Mouse (Mus musculus) adrenal gland (tissue): ENCODE measurements around the gene Pla2g15.

ENCODE experiments used
- intact Hi-C: fragments of 180-260 bp; cut with DNase I; formaldehyde crosslinking; loops from one replicate; pipeline ENCODE4 v1.15.1; 2025

Pla2g15 gene

GRCm38 (mm10) chr8:106168356-106169016 is 18.3 kb downstream of the Pla2g15 start, which contains the start of gene Slc7a6:
Gene Slc7a6, plus strand, starts transcription at chr8:106168857.
- intact Hi-C loops: no loop called here

DNA sequence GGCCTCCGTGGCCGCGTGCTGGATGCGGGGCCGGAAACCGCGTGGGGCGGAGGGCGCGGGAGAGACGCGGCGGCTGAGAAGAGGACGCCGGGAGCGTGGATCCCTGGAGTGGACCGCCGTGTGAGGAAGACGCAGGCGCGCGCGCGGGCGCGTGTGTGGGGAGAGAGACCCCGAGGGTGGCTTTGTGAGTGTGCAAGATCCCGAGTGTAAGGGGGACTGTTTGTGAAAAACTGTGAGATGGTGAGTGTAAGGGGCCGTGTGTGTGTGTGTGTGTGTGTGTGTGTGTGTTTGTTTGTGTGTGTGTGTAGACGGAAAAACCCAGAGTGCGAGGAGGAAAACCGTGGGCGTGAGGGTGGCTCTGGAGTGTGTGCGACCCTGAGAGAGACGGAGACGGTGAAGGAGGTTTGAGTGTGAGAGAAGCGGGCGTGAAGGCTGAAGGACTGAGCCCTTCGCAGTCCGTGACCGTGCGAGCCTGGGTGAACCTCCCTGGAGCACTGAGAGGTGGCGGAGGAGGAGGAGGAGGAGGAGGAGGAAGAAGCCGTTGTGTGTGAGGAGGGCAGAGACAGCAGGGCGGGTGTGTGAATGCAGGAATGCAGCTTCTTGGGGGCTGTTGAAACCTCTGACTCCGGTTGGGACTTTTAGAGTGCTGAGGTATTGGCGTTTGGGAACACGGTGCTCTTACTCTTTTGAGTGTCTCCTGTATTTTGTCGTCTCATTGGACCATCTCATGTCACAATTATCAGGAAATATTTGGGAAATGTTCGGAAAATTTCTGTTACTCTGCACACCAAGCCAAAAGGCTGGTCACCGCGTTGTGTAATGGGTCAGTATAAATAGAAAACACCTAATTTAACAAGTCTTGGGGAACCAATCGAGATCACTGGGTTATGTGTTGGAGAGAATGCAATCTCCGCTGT is 19.1 kb downstream of the Pla2g15 start:
- intact Hi-C loops: no loop called here

- intact Hi-C loops: no loop called here
These were observed 19.8 kb downstream of the Pla2g15 start for GRCm38 (mm10) chr8:106169934-106170480.

- intact Hi-C loops: no loop called here
These were observed 23.4 kb downstream of the Pla2g15 start for GRCm38 (mm10) chr8:106173566-106173965.

DNA sequence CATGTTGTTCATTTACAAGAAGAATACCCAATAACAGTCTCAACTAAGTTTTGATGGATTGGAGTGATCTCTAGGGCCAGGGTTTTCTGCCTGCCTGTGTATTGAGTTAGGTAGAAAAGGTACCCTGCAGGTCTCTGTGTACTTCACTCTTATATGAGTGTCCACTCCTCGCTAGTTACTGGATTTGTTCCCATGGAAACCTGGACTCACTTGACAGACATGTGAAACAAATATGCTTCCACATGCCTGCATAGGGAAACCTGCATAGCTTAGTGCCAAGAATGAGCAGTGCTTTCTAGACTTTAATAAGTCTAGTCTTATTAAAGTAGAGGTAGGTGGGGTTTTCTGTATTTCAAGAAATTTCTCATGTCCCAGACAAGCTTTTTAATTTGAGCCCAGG is 26.7 kb downstream of the Pla2g15 start:
- intact Hi-C loops: no loop called here

GRCm38 (mm10) chr8:106177594-106177993 is 27.4 kb downstream of the Pla2g15 start:
- intact Hi-C loops: no loop called here

DNA sequence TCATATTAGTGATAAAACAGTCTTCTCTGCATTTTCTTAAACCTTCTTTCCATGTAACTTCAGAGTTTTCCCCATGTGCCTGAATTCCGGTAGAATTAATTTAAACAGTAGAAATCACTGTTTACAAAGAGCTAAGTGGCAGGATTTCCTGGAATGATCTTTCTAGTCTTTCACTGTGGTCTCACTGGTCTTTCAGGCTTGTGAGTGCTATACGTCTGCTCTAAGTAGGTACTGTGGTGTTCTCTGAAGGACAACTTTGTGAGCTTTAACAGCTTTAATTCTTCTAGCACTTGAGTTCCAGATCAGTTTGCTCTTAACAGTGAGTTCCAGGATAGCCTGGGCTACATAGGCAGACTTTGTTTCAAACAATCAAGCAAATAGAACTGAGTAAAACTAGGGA is 28.2 kb downstream of the Pla2g15 start:
- intact Hi-C loops: no loop called here

GRCm38 (mm10) chr8:106185628-106186270 is 35.5 kb downstream of the Pla2g15 start:
- intact Hi-C loops: no loop called here

DNA sequence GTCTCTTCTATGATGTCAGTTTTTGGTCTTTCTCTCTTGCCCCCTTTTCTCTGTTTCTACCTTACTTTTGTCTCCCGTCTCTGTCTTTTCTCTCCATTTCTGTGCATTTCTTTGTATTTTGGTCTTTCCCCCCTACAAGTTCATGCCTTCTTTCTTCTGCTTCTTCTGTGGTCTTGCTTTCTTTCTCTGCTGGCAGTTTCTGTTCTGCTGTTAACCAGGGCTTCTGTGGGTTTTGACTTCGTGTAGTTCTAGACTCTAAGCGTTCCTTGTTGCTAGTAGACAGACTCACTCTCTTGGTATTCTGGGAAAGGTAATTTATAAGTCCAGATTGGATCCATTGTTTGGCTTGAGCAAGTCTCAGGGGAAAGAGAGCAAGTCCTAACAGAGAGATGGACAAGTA is 36.2 kb downstream of the Pla2g15 start:
- intact Hi-C loops: no loop called here

GRCm38 (mm10) chr8:106189162-106189561 is 39.0 kb downstream of the Pla2g15 start:
- intact Hi-C loops: no loop called here

DNA sequence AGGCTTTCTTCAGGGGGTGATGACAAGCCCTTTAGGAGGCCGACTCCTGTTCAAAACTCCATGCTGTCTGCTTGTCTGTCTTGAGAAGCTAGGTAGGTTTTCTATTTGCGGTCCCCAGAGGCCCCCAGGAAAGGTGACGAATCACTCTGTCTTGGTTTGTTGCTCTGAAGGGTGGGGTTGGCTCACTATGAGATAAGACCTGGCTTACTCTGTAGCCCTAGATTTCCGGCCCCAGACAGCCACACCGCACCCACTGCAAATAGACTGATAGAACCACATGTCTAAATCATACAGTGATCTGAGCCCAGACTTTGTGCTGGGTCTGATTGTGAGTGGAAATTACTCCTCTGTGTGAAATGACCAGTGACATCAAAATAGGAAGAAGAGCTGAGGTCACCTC is 41.4 kb downstream of the Pla2g15 start:
- intact Hi-C loops: no loop called here

GRCm38 (mm10) chr8:106193162-106193561 is 43.0 kb downstream of the Pla2g15 start:
- intact Hi-C loops: no loop called here

DNA sequence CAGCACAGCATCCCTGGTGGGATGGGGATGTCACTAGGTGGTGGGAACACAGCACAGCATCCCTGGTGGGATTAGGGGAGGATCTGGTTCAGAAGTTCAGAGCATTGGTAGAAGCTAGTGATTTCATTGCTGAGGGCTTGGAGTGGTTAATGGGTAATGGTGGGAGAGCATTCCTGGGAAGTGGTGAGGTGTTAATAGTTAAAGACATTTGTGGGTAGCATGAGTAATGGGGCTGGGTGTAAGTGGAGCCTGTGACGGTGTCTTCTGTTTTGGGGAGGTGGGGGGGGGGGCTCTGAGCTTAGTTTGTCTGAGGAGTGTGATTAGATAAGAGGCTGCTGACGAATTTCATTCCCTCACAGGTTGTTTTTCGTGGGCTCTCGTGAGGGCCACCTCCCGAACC is 43.9 kb downstream of the Pla2g15 start:
- intact Hi-C loops: no loop called here

DNA sequence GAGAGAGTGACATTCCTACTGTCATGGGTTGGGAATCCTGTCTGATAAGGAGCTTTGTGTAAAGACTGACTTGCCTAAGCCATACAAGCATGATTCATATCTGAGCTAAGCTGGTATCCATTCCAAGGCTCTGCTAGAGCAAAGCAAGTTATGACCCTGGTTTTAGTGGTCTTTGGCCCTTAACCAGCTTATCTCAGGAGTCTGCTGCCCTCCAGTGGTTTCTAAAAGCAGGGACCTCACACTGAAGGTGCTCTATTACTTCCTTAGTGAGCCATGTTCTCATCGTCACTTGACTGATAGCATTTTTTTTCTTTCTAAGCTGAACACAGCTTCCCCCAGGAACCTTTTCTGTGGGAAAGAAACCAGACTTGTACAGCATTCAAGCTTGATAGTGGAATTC is 48.5 kb downstream of the Pla2g15 start:
- intact Hi-C loops: loop anchor here (2.0 kb wide), 2 partner anchors 34 to 58 kb away; no protein-coding TSS in a partner anchor

GRCm38 (mm10) chr8:106199596-106199995 is 49.4 kb downstream of the Pla2g15 start:
- intact Hi-C loops: loop anchor here (2.0 kb wide), 2 partner anchors 35 to 59 kb away; no protein-coding TSS in a partner anchor

DNA sequence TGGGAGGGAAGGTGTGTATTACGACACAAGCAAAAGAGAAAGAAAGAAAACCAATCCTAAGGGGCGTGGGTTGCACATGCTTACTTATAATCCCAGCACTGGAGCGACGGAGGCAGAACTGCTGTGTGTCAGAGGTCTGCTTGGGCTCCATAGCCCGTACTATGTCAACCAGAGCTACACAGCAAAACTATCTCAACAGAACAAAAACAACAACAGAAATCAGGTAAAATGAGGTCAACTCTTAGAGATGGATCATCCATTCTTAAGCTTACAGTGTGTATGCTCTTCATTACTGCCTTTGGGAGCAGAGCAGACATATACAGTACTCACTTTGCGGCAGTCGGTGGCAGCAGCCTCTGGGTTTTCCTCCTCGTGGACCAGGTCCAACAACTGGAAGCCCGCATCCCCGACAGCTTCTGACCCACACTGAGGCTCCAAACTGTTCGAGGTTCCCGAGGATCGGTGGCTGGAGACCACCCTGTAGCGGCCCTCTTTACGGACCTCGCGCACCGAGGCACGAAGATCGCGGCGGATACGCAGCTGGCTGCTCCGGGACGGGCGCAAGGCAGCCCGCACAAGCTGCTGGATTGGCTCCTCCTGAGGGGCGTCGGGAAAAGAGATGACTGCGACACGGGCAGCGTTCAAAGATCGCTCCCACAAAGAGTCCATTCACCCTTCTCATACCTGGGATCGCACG is 60.0 kb downstream of the Pla2g15 start:
- intact Hi-C loops: no loop called here

GRCm38 (mm10) chr8:106210821-106211345 is 60.7 kb downstream of the Pla2g15 start, which contains the start of the genes Slc7a6os and Prmt7:
Gene Slc7a6os, minus strand, starts transcription at chr8:106210935.
Gene Prmt7, plus strand, starts transcription at chr8:106210936.
- intact Hi-C loops: no loop called here

GRCm38 (mm10) chr8:106211421-106211820 is 61.2 kb downstream of the Pla2g15 start:
- intact Hi-C loops: no loop called here

- intact Hi-C loops: no loop called here
These were observed 63.8 kb downstream of the Pla2g15 start for GRCm38 (mm10) chr8:106213959-106214358.
